Mouse (Mus musculus) midbrain, embryonic 16.5 days (tissue): ENCODE measurements at regions not wholly inside any gene's neighbourhood (a gene's known extent, or its start where the extent isn't known, plus 50 kb on each side); places are given as distances from the start of the nearest gene placed in this dataset.

Experiments used
- ATAC-seq: fragments of 200-750 bp; cut with Nextera tagmentation; 2 replicates; pipeline ENCODE4 v1.8.0; 2017; ENCODE audit warnings: moderate TSS enrichment
- H3K27ac ChIP-seq: fragments of 300-500 bp; sonication (generic); 2 replicates; pipeline ENCODE4 v1.5.1; 2014; ENCODE audit warnings: mild to moderate bottlenecking, low read length, mixed read lengths
- H3K27me3 ChIP-seq: fragments of 300-500 bp; sonication (generic); 2 replicates; pipeline ENCODE4 v1.6.1; 2014; ENCODE audit warnings: low read depth, low read length, mixed read lengths; ENCODE audit not compliant: control insufficient read depth, insufficient read depth
- H3K36me3 ChIP-seq: fragments of 300-500 bp; sonication (generic); 2 replicates; pipeline ENCODE4 v1.6.1; 2014; ENCODE audit warnings: mild to moderate bottlenecking, low read length, moderate library complexity, mixed read lengths; ENCODE audit not compliant: control insufficient read depth, insufficient read depth
- H3K4me1 ChIP-seq: fragments of 300-500 bp; sonication (generic); 2 replicates; pipeline ENCODE4 v1.6.1; 2014; ENCODE audit warnings: mild to moderate bottlenecking, low read length, mixed read lengths; ENCODE audit not compliant: control insufficient read depth, insufficient read depth
- H3K4me2 ChIP-seq: fragments of 300-500 bp; sonication (generic); 2 replicates; pipeline ENCODE4 v1.6.1; 2014; ENCODE audit warnings: mild to moderate bottlenecking, low read length, mixed read lengths
- H3K4me3 ChIP-seq: fragments of 300-500 bp; sonication (generic); 2 replicates; pipeline ENCODE4 v1.5.1; 2014; ENCODE audit warnings: low read depth, mild to moderate bottlenecking, low read length, moderate library complexity, mixed read lengths
- H3K9ac ChIP-seq: fragments of 300-500 bp; sonication (generic); 2 replicates; pipeline ENCODE4 v1.6.1; 2014; ENCODE audit warnings: low read depth, low read length, mixed read lengths
- H3K9me3 ChIP-seq: fragments of 300-500 bp; sonication (generic); replicated peaks from 2 replicates; pipeline ENCODE4 v1.6.1; 2014; ENCODE audit warnings: mild to moderate bottlenecking, low read length, mixed read lengths; ENCODE audit not compliant: control insufficient read depth, poor library complexity, severe bottlenecking
- WGBS: fragments of 180-500 bp; shearing (Covaris S2); extraction: QIAGEN DNeasy Blood & Tissue Kit; methylation state at CpG from one replicate; pipeline ENCODE4 v1.1.7; 2014; 5-methylcytosine and 5-hydroxymethylcytosine counted together

GRCm38 (mm10) chr10:24410885-24411284 is 184.4 kb upstream of the Ccn2 start:
- Histone ChIP-seq H3K4me1 (peaks cover 4% of the 10 kb centered on the region), H3K4me2 (no peak overlapping the region), H3K27ac (no peak overlapping the region), H3K9ac (no peak overlapping the region), H3K27me3 (no peaks in the 10 kb centered on the region), H3K9me3 (no peaks in the 10 kb centered on the region), H3K4me3 (no peak overlapping the region), H3K36me3 (no peaks in the 10 kb centered on the region)
- no peak for ATAC-seq
- WGBS, result 92% methylated on average over 4 of the region's 4 CpGs

GRCm38 (mm10) chr10:24422498-24423160 is 172.6 kb upstream of the Ccn2 start:
- Histone ChIP-seq H3K27me3 (no peaks in the 10 kb centered on the region), H3K27ac (no peak overlapping the region), H3K9ac (no peak overlapping the region), H3K4me1 (no peaks in the 10 kb centered on the region), H3K4me2 (no peak overlapping the region), H3K4me3 (no peak overlapping the region), H3K9me3 (no peaks in the 10 kb centered on the region), H3K36me3 (no peaks in the 10 kb centered on the region)
- WGBS, result 81% methylated on average over 4 of the region's 4 CpGs
- no peak for ATAC-seq

GRCm38 (mm10) chr10:24433737-24434367 is 161.4 kb upstream of the Ccn2 start:
- H3K4me1 ChIP-seq, result no peaks in the 10 kb centered on the region
- H3K9me3 ChIP-seq, result no peaks in the 10 kb centered on the region
- no peak for ATAC-seq
- H3K27ac ChIP-seq, result no peak overlapping the region
- H3K4me2 ChIP-seq, result no peak overlapping the region
- no peak overlapping the region for H3K9ac ChIP-seq
- H3K36me3 ChIP-seq, result no peaks in the 10 kb centered on the region
- no peak overlapping the region for H3K4me3 ChIP-seq
- H3K27me3 ChIP-seq, result no peaks in the 10 kb centered on the region

- 80% methylated on average over 2 of the region's 2 CpGs for whole genome bisulfite sequencing
- Histone ChIP-seq H3K27me3 (no peaks in the 10 kb centered on the region), H3K9me3 (no peaks in the 10 kb centered on the region), H3K4me1 (no peaks in the 10 kb centered on the region), H3K9ac (no peak overlapping the region), H3K27ac (no peak overlapping the region), H3K4me3 (no peak overlapping the region), H3K36me3 (no peaks in the 10 kb centered on the region), H3K4me2 (no peak overlapping the region)
- no peak for ATAC-seq
Observed at GRCm38 (mm10) chr10:24437177-24437576, 158.1 kb upstream of the Ccn2 start.

- H3K4me3 ChIP-seq, result no peak overlapping the region
- H3K9me3 ChIP-seq, result no peaks in the 10 kb centered on the region
- H3K36me3 ChIP-seq, result no peaks in the 10 kb centered on the region
- no peak overlapping the region for H3K9ac ChIP-seq
- no peaks in the 10 kb centered on the region for H3K27me3 ChIP-seq
- ATAC-seq, result no peak
- H3K4me2 ChIP-seq, result no peak overlapping the region
- H3K4me1 ChIP-seq, result no peaks in the 10 kb centered on the region
- WGBS, result 46% methylated on average over 1 of the region's 1 CpGs
- no peak overlapping the region for H3K27ac ChIP-seq
Observed at GRCm38 (mm10) chr10:24444572-24444971, 150.7 kb upstream of the Ccn2 start.

- no peak overlapping the region for H3K4me2 ChIP-seq
- no peaks in the 10 kb centered on the region for H3K36me3 ChIP-seq
- H3K4me1 ChIP-seq, result no peaks in the 10 kb centered on the region
- no peaks in the 10 kb centered on the region; the same call in 1 of the 2 replicates for H3K9me3 ChIP-seq
- no peaks in the 10 kb centered on the region for H3K27me3 ChIP-seq
- H3K9ac ChIP-seq, result no peak overlapping the region
- ATAC-seq, result no peak
- H3K4me3 ChIP-seq, result no peak overlapping the region
- H3K27ac ChIP-seq, result no peak overlapping the region
- WGBS, result 88% methylated on average over 6 of the region's 6 CpGs
Observed at GRCm38 (mm10) chr10:24445036-24445435, 150.2 kb upstream of the Ccn2 start.

- no peaks in the 10 kb centered on the region for H3K27me3 ChIP-seq
- H3K4me1 ChIP-seq, result no peaks in the 10 kb centered on the region
- H3K27ac ChIP-seq, result no peak overlapping the region
- H3K9me3 ChIP-seq, result no peaks in the 10 kb centered on the region; the same call in 1 of the 2 replicates
- WGBS, result 86% methylated on average over 8 of the region's 8 CpGs
- no peak overlapping the region for H3K4me2 ChIP-seq
- no peak overlapping the region for H3K4me3 ChIP-seq
- ATAC-seq, result no peak
- no peaks in the 10 kb centered on the region for H3K36me3 ChIP-seq
- H3K9ac ChIP-seq, result no peak overlapping the region
Observed at GRCm38 (mm10) chr10:24446168-24446567, 149.1 kb upstream of the Ccn2 start.

GRCm38 (mm10) chr10:24447135-24447534 is 148.1 kb upstream of the Ccn2 start:
- Histone ChIP-seq H3K9ac (no peak overlapping the region), H3K27ac (no peak overlapping the region), H3K4me2 (no peak overlapping the region), H3K36me3 (no peaks in the 10 kb centered on the region), H3K4me3 (no peak overlapping the region), H3K4me1 (no peaks in the 10 kb centered on the region), H3K27me3 (no peaks in the 10 kb centered on the region), H3K9me3 (no peaks in the 10 kb centered on the region; the same call in 1 of the 2 replicates)
- ATAC-seq, result no peak
- WGBS, result 81% methylated on average over 6 of the region's 6 CpGs

- H3K4me1 ChIP-seq, result no peaks in the 10 kb centered on the region
- H3K9me3 ChIP-seq, result no peaks in the 10 kb centered on the region; the same call in 1 of the 2 replicates
- WGBS, result 87% methylated on average over 9 of the region's 9 CpGs
- H3K4me2 ChIP-seq, result no peak overlapping the region
- H3K4me3 ChIP-seq, result no peak overlapping the region
- H3K36me3 ChIP-seq, result no peaks in the 10 kb centered on the region
- no peaks in the 10 kb centered on the region for H3K27me3 ChIP-seq
- no peak for ATAC-seq
- H3K9ac ChIP-seq, result no peak overlapping the region
- no peak overlapping the region for H3K27ac ChIP-seq
Observed at GRCm38 (mm10) chr10:24448001-24448561, 147.2 kb upstream of the Ccn2 start.
